Mouse (Mus musculus): Measurements from ENCODE around the gene Fam126b. TPM values are rescaled to one million over a fixed set of nuclear protein-coding genes. Genes with fewer than 3 reads are reported as not detected.
A peak's percentile ranks its signal among the peaks of the same experiment; 100 is the strongest.

Fam126b gene
- polyA plus RNA-seq, 1 experiment from 2014 or later, result 8.0 TPM

DNA sequence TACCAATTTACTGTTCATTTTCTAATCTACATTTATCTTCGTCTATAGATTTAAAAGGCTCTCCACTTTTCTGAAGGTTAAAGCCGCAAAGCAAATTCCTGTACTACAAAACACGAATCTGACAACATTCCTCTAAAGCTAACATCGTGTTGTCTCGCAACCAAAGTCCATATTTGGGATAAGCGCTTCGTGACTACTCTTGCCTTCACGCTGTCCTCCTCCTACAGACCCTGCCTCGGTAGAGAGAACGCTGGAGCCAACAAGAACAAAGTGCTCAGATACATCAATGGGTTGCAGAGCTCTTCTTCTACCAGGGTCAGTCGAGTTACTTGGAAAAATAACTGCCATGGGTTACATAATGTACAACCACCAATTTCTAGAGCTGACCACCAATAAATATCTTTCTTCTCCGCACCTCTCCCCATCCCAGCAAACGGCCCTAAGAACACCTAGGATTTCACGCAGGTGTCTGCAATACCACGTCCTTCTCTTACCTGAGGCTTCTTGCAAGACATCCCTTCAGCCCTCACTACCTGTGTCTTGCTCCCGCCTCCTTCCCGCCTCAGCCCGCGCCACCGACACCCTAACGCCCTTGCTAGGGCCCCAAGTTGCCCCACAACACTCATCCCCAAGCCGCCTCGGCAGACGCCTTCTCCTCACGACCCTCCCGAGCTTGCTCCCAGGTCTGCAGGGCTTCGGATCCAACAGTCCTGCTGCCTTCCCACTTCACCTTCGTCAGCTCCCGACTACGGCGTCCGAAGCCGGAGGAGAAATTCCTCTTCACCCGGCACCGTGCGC, 551 bp downstream of the Fam126b start:
- 7% methylated on average over 35 of the region's 36 CpGs for WGBS
- DNase-seq (ENCODE audit: low spot score), result no peak

DNA sequence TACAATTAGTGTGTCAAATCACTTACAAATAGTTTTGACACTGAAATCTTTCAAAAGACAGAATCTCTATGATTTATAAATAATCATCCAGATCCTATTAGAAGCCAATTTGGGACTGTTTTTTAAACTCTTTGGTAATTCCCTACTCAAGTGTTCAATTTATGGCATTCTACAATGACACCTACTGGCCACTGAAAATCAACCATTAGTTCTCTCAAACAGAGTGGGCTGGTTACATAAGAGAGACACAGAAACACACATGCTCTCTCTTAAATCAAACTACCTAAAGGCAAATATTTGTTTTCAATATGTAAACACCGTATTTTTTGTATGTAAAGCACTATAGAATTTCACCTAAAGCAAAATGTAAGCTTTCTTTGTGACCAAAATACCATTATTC, 1.9 kb downstream of the Fam126b start:
- Histone ChIP-seq H3K4me2 (ENCODE audit: low read depth, low read length, severe bottlenecking) (no peak overlapping the region), H3K4me1 (replicated peaks; ENCODE audit: control insufficient read depth, insufficient read depth, low read length) (peaks cover 4% of the 10 kb centered on the region; the same call in 1 of the 2 replicates), H3K36me3 (ENCODE audit: control insufficient read depth, insufficient read depth, low read length) (no peaks in the 10 kb centered on the region), H3K9ac (ENCODE audit: low read length) (no peak overlapping the region), H3K27ac (ENCODE audit: low read depth, low read length) (no peak overlapping the region), H3K27me3 (ENCODE audit: control insufficient read depth, insufficient read depth, low read length) (no peaks in the 10 kb centered on the region), H3K4me3 (ENCODE audit: low read depth, low read length) (no peak overlapping the region), H3K9me3 (ENCODE audit: control insufficient read depth, low read length) (no peaks in the 10 kb centered on the region)
- DNase-seq (ENCODE audit: low spot score), result no peak
- no peak for ATAC-seq (replicated peaks; ENCODE audit: low FRiP score)
- 75% methylated on average over 1 of the region's 1 CpGs for WGBS

More for the DNA sequence above, 551 bp downstream of the Fam126b start:
- Histone ChIP-seq H3K36me3 (ENCODE audit: control insufficient read depth, insufficient read depth, low read length) (no peaks in the 10 kb centered on the region), H3K4me3 (ENCODE audit: low read depth, low read length) (peak overlapping the region; percentile 78), H3K27ac (ENCODE audit: low read depth, low read length) (no peak overlapping the region), H3K4me1 (replicated peaks; ENCODE audit: control insufficient read depth, insufficient read depth, low read length) (peaks cover 4% of the 10 kb centered on the region; the same call in 1 of the 2 replicates), H3K9ac (ENCODE audit: low read length) (peak overlapping the region; percentile 70), H3K27me3 (ENCODE audit: control insufficient read depth, insufficient read depth, low read length) (no peaks in the 10 kb centered on the region), H3K4me2 (ENCODE audit: low read depth, low read length, severe bottlenecking) (peak overlapping the region; percentile 83), H3K9me3 (ENCODE audit: control insufficient read depth, low read length) (no peaks in the 10 kb centered on the region)
- peak; percentile 77 for ATAC-seq (replicated peaks; ENCODE audit: low FRiP score)

- H3K27ac ChIP-seq (ENCODE audit: low read depth, low read length), result no peak overlapping the region
- no peaks in the 10 kb centered on the region for H3K9me3 ChIP-seq (ENCODE audit: control insufficient read depth, low read length)
- H3K4me2 ChIP-seq (ENCODE audit: low read depth, low read length, severe bottlenecking), result no peak overlapping the region
- H3K27me3 ChIP-seq (ENCODE audit: control insufficient read depth, insufficient read depth, low read length), result no peaks in the 10 kb centered on the region
- no peak overlapping the region for H3K9ac ChIP-seq (ENCODE audit: low read length)
- peaks cover 4% of the 10 kb centered on the region; the same call in 1 of the 2 replicates for H3K4me1 ChIP-seq (replicated peaks; ENCODE audit: control insufficient read depth, insufficient read depth, low read length)
- WGBS, result 86% methylated on average over 1 of the region's 1 CpGs
- no peak overlapping the region for H3K4me3 ChIP-seq (ENCODE audit: low read depth, low read length)
- DNase-seq (ENCODE audit: low spot score) (no peak), ATAC-seq (replicated peaks; ENCODE audit: low FRiP score) (no peak)
- H3K36me3 ChIP-seq (ENCODE audit: control insufficient read depth, insufficient read depth, low read length), result no peaks in the 10 kb centered on the region
Observed at GRCm38 (mm10) chr1:58582611-58583010, 3.5 kb downstream of the Fam126b start.

DNA sequence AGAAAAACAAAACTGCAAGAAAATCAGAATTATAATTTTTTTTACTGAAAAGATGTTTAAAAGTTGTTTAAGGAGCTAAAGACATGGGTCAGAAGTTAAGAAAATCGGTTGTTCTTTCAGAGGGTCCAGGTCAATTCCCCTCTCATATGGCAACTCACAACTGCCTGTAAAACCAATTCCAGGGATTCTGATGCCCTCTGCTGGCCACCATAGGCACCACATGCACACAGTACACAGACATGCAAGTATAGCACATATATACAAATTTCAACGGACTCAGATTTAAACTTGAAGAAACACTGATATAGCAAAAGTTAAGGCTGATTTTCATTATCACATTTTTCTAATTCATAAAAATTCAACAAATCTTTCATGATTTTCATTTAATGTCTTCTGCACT, 6.9 kb downstream of the Fam126b start:
- Histone ChIP-seq H3K4me2 (ENCODE audit: low read depth, low read length, severe bottlenecking) (no peak overlapping the region), H3K27ac (ENCODE audit: low read depth, low read length) (no peak overlapping the region), H3K9me3 (ENCODE audit: control insufficient read depth, low read length) (no peaks in the 10 kb centered on the region), H3K9ac (ENCODE audit: low read length) (no peak overlapping the region), H3K4me1 (replicated peaks; ENCODE audit: control insufficient read depth, insufficient read depth, low read length) (no peaks in the 10 kb centered on the region), H3K27me3 (ENCODE audit: control insufficient read depth, insufficient read depth, low read length) (no peaks in the 10 kb centered on the region), H3K36me3 (ENCODE audit: control insufficient read depth, insufficient read depth, low read length) (no peaks in the 10 kb centered on the region), H3K4me3 (ENCODE audit: low read depth, low read length) (no peak overlapping the region)
- WGBS, result 89% methylated on average over 2 of the region's 2 CpGs
- no peak for DNase-seq (ENCODE audit: low spot score)
- ATAC-seq (replicated peaks; ENCODE audit: low FRiP score), result no peak

- no peaks in the 10 kb centered on the region for H3K27me3 ChIP-seq (ENCODE audit: control insufficient read depth, insufficient read depth, low read length)
- H3K4me2 ChIP-seq (ENCODE audit: low read depth, low read length, severe bottlenecking), result no peak overlapping the region
- no peak for DNase-seq (ENCODE audit: low spot score)
- no peak for ATAC-seq (replicated peaks; ENCODE audit: low FRiP score)
- H3K9ac ChIP-seq (ENCODE audit: low read length), result no peak overlapping the region
- 52% methylated on average over 4 of the region's 4 CpGs for WGBS
- H3K4me1 ChIP-seq (replicated peaks; ENCODE audit: control insufficient read depth, insufficient read depth, low read length), result no peaks in the 10 kb centered on the region
- H3K36me3 ChIP-seq (ENCODE audit: control insufficient read depth, insufficient read depth, low read length), result no peaks in the 10 kb centered on the region
- no peaks in the 10 kb centered on the region for H3K9me3 ChIP-seq (ENCODE audit: control insufficient read depth, low read length)
- H3K4me3 ChIP-seq (ENCODE audit: low read depth, low read length), result no peak overlapping the region
- no peak overlapping the region for H3K27ac ChIP-seq (ENCODE audit: low read depth, low read length)
Observed at GRCm38 (mm10) chr1:58570437-58570836, 15.7 kb downstream of the Fam126b start.

DNA sequence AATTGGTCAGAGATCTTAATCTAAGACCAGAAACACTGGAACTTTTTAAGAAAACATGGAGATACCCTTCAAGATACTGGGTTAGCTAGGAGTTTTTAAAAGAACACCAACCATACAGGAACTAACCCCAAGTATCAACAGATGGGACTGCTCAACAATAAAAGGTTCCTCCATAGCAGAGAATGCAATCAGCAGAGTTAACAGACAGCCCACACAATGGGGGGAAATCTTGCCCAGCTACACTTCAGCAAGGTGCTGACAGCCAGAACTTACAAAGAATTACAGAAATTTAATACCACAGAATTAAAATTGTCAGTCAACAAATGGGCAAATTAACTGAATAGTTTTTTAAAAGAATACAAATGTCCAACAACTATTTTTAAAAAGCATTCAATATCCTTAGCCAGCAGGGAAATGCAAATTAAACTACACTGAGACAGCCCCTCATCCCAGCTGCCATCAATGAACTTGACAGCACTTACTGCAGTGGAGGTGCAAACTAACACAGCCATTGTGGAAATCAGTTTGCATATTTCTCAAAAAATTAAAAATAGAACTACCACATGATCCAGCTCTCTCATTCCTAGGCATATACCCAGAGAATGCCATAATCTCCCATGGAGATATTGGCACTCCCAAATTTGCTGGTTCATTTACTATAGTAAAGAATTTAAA, 17.5 kb downstream of the Fam126b start:
- ATAC-seq (replicated peaks; ENCODE audit: low FRiP score), result no peak
- Histone ChIP-seq H3K4me2 (ENCODE audit: low read depth, low read length, severe bottlenecking) (no peak overlapping the region), H3K27me3 (ENCODE audit: control insufficient read depth, insufficient read depth, low read length) (no peaks in the 10 kb centered on the region), H3K4me3 (ENCODE audit: low read depth, low read length) (no peak overlapping the region), H3K9ac (ENCODE audit: low read length) (no peak overlapping the region), H3K4me1 (replicated peaks; ENCODE audit: control insufficient read depth, insufficient read depth, low read length) (no peaks in the 10 kb centered on the region), H3K36me3 (ENCODE audit: control insufficient read depth, insufficient read depth, low read length) (no peaks in the 10 kb centered on the region), H3K27ac (ENCODE audit: low read depth, low read length) (no peak overlapping the region), H3K9me3 (ENCODE audit: control insufficient read depth, low read length) (no peaks in the 10 kb centered on the region)
- no peak for DNase-seq (ENCODE audit: low spot score)

GRCm38 (mm10) chr1:58566621-58567020, 19.5 kb downstream of the Fam126b start:
- Histone ChIP-seq H3K27me3 (ENCODE audit: control insufficient read depth, insufficient read depth, low read length) (no peaks in the 10 kb centered on the region), H3K4me1 (replicated peaks; ENCODE audit: control insufficient read depth, insufficient read depth, low read length) (no peaks in the 10 kb centered on the region), H3K27ac (ENCODE audit: low read depth, low read length) (no peak overlapping the region), H3K4me2 (ENCODE audit: low read depth, low read length, severe bottlenecking) (no peak overlapping the region), H3K36me3 (ENCODE audit: control insufficient read depth, insufficient read depth, low read length) (no peaks in the 10 kb centered on the region), H3K9me3 (ENCODE audit: control insufficient read depth, low read length) (no peaks in the 10 kb centered on the region), H3K9ac (ENCODE audit: low read length) (no peak overlapping the region), H3K4me3 (ENCODE audit: low read depth, low read length) (no peak overlapping the region)
- DNase-seq (ENCODE audit: low spot score), result no peak
- ATAC-seq (replicated peaks; ENCODE audit: low FRiP score), result no peak

- H3K36me3 ChIP-seq (ENCODE audit: control insufficient read depth, insufficient read depth, low read length), result no peaks in the 10 kb centered on the region
- no peak overlapping the region for H3K4me3 ChIP-seq (ENCODE audit: low read depth, low read length)
- no peak for DNase-seq (ENCODE audit: low spot score)
- no peaks in the 10 kb centered on the region for H3K4me1 ChIP-seq (replicated peaks; ENCODE audit: control insufficient read depth, insufficient read depth, low read length)
- ATAC-seq (replicated peaks; ENCODE audit: low FRiP score), result no peak
- no peak overlapping the region for H3K27ac ChIP-seq (ENCODE audit: low read depth, low read length)
- 93% methylated on average over 5 of the region's 5 CpGs for WGBS
- no peaks in the 10 kb centered on the region for H3K27me3 ChIP-seq (ENCODE audit: control insufficient read depth, insufficient read depth, low read length)
- H3K9ac ChIP-seq (ENCODE audit: low read length), result no peak overlapping the region
- H3K9me3 ChIP-seq (ENCODE audit: control insufficient read depth, low read length), result no peaks in the 10 kb centered on the region
- H3K4me2 ChIP-seq (ENCODE audit: low read depth, low read length, severe bottlenecking), result no peak overlapping the region
Observed at GRCm38 (mm10) chr1:58564981-58565380, 21.1 kb downstream of the Fam126b start.

- 84% methylated on average over 1 of the region's 1 CpGs for WGBS
- no peak overlapping the region for H3K4me2 ChIP-seq (ENCODE audit: low read depth, low read length, severe bottlenecking)
Observed at GRCm38 (mm10) chr1:58562455-58562854, 23.7 kb downstream of the Fam126b start.

More at GRCm38 (mm10) chr1:58562455-58562854, 23.7 kb downstream of the Fam126b start:
- no peaks in the 10 kb centered on the region for H3K4me1 ChIP-seq (replicated peaks; ENCODE audit: control insufficient read depth, insufficient read depth, low read length)
- no peak overlapping the region for H3K27ac ChIP-seq (ENCODE audit: low read depth, low read length)
- no peaks in the 10 kb centered on the region for H3K9me3 ChIP-seq (ENCODE audit: control insufficient read depth, low read length)
- H3K4me3 ChIP-seq (ENCODE audit: low read depth, low read length), result no peak overlapping the region
- no peak overlapping the region for H3K9ac ChIP-seq (ENCODE audit: low read length)
- ATAC-seq (replicated peaks; ENCODE audit: low FRiP score), result no peak
- no peaks in the 10 kb centered on the region for H3K27me3 ChIP-seq (ENCODE audit: control insufficient read depth, insufficient read depth, low read length)
- no peaks in the 10 kb centered on the region for H3K36me3 ChIP-seq (ENCODE audit: control insufficient read depth, insufficient read depth, low read length)
- peak; percentile 53 for DNase-seq (ENCODE audit: low spot score)
